Mouse (Mus musculus) spleen, postnatal 14 days (tissue): Measurements from ENCODE around the gene Ier5l.
A peak's percentile ranks its signal among the peaks of the same experiment; 100 is the strongest.

Experiments used
- DNase-seq, 2 experiments: peaks; one replicate each; pipeline ENCODE4 v3.0.0; 2021 to 2022; ENCODE audit warnings: low spot score in 2 of 2

Gene Ier5l

GRCm38 (mm10) chr2:30441518-30442497, 32.2 kb downstream of the Ier5l start:
- DNase-seq = peak; percentile 38 to 55

DNA sequence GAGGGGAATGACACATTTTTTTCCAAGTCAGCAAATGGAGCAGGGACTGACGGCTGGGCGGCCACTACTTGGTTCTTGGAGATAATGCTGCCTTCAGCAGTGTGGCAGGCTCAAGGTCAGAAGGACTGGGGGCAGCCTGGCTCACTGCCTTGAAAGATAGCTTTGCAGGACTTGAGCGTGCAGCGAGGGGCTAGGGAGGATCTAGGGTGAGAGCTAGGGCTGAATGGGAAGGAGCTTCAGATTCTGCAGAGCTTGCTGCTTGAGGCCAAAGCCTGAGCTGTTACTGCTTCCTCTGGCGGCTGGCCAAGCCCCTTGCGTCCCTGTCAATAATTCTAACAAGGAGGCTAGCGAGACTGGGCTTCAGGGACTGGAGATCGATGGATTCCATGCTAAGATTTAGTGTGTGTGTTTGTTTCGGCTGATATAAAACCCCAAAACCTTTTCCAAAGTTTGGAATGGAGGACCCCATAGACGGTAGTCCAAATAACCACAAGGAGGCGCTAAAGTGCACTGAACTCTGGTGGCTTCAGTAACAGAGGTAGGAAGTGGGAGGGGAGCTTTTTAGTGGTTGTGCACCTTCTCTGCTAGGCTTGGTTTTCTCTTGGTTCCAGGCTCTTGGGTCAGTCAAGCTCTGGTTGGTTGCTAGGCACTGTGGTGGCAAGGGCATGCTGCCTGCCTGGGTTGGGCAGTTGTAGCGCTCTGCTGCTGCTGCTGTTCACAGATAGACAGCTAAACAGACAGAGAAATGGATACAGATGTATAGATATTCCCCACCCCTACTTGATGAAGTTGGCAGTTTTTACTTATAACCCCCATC, 33.1 kb downstream of the Ier5l start:
- DNase-seq = peak in 1 of 2 experiments; percentile 52

GRCm38 (mm10) chr2:30440211-30440700, 33.8 kb downstream of the Ier5l start:
- no peak for DNase-seq

GRCm38 (mm10) chr2:30439631-30440030, 34.4 kb downstream of the Ier5l start:
- DNase-seq = no peak

DNA sequence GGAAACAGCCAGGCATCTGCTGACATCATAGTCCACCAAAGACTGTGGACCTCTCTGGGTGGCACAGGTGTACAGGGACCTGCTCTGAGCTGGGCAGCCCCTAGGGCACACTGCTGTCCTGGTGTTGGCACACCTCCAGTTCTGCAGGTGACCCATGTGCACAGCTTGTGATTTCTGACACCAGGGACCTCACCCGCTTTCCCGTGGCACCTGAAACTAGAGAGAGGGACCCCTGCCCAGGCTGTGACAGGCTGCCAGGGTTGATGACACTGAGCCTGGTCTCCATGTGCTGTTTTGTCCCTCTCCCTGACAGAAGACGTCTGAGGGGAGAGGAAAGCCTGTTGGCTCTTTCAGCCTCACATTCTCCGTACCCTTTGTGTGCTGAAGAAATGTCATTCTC, 36.2 kb downstream of the Ier5l start:
- no peak for DNase-seq

GRCm38 (mm10) chr2:30436809-30437208, 37.2 kb downstream of the Ier5l start:
- DNase-seq = no peak

GRCm38 (mm10) chr2:30436156-30436545, 37.9 kb downstream of the Ier5l start:
- DNase-seq = no peak

DNA sequence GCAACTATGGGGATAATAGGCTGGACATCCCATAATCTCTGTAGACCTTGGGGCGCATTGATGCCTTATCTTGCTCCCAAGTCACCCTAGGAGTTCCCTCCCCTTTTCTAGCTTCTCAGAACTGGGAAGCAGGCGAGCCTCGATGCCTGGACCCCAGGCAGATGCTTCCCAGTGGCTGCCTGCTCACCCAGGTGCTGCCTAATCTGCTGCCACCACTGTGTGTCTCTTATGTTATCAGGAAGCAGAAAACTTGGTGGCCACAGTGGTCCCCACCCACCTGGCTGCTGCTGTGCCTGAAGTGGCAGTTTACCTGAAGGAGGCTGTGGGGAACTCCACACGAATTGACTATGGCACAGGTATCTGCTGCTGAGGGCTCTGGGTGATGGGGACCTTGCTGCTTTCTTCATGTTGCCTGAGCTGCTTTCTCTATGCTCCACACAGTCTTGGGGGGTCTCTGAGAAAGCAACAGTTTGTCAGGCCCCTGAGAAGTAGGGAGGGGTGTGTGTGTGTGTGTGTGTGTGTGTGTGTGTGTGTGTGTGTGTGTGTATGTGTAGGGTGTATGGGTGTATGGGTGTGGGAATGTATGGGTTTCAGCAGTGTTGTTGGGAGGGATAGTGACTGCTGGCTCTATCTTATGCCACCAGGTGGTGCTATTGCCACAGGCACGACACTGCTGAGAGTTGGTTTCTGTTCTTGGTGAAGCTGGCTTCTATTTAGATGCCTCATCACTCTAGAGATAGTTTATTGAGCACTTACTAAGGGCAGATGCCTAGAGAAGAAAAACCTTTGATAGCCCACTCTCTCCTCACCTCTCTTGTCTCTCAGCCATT, 38.5 kb downstream of the Ier5l start:
- DNase-seq = peak; percentile 39 to 68

DNA sequence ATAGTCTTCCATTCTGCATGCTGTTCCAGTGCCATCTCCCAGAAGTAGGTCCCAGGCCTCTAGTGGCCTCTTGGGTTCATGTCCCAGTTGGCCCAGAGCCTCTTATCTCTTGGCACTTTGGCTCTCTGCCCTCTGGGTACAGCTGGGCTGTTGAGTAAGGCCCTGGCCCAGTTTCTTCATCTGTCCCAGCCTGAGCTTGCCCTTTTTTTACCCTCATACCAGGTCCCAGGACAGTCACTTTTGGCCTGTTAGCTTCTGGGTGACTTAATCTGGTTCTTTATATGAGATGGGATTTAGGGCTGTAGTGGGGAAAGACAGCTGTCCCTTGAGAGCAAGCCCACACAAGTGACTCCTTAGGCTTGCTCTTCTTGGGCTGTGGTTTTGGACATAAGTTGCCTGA, 44.9 kb downstream of the Ier5l start:
- no peak for DNase-seq
